Mouse (Mus musculus): ENCODE data around the gene Mkrn3.

Gene Mkrn3

DNA sequence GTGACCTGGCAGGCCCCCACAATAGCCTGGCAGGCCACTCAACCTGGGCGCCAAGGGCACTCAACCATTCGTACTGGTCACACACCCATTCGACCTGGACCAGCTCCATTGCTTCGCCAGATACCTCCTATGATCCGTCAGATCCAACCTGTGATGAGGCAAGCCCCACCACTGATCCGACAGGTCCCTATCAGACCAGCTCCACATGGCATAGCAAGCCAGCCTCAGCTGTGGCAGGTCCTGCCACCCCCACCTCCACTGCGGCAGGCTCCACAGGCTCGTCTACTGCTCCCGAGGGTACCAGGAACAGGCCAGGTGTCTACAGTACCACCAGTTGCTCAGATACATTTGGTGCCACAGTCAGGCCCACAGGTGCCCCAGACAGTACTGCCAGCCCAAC, 41.4 kb downstream of the Mkrn3 start:
- no peak for DNase-seq (ENCODE audit: low spot score in 2 of 2)

- DNase-seq (ENCODE audit: low spot score in 2 of 2), result no peak
These were observed 42.6 kb downstream of the Mkrn3 start for GRCm38 (mm10) chr7:62377313-62377712.

DNA sequence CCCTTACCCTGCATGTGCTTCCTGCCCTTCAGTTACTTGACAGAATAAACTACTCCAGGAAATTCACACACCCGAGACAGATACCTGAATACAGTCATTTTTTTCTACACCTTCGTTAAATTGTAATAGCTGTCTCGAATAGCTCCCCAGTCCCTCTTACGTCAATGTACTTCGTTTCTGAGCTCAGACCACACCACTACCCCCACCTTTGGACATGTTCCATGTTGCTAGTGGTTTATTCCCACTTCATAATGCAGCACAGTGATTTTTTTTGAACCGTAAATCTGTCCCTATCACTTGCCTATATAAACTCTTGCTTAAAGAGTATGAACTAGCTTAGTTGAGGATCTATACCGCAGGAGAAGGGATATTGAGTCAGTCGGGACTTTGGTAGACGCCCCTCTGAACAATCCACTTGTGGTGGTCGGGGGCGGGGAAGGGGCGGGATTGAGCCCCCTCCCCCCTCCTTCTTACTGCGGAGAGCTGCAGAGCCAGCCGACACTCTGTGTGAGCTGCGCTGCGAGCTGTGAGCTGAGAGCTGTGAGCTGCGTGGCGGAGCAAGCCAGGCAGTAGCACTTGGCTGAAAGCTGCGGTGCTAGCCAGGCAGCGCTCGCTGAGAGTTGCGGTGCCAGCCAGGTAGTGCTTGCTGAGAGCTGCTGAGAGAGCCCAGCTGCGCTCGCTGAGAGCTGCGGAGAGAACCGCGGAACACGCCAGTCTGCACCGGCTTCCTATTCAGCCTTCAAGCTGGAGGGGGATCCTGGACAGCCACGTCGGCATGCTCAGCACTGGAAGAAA, 43.2 kb downstream of the Mkrn3 start, which contains the start of gene Magel2:
Gene Magel2, plus strand, starts transcription at position 501 of the 795 bp plus-strand sequence.
- DNase-seq (ENCODE audit: low spot score in 2 of 2), result no peak

- DNase-seq (ENCODE audit: low spot score in 2 of 2), result no peak
These were observed 44.3 kb downstream of the Mkrn3 start for GRCm38 (mm10) chr7:62375658-62376057.

Measured in spleen, postnatal 10 days (tissue).